Mouse (Mus musculus) liver, embryonic 14.5 days (tissue): Measurements from ENCODE around the gene Prdm4. TPM values are rescaled to one million over a fixed set of nuclear protein-coding genes. Genes with fewer than 3 reads are reported as not detected.
A peak's percentile ranks its signal among the peaks of the same experiment; 100 is the strongest.

Experiments
- ATAC-seq: fragments of 200-750 bp; cut with Nextera tagmentation; 2 replicates; pipeline ENCODE4 v1.8.0; 2017; ENCODE audit warnings: moderate number of reproducible peaks, mild to moderate bottlenecking, moderate library complexity; ENCODE audit not compliant: insufficient read depth
- DNase-seq, 3 experiments: peaks; one replicate each; pipeline ENCODE4 v3.0.0-alpha.2; 2012 to 2013; ENCODE audit warnings: low read depth in 3 of 3, low spot score in 3 of 3
- H3K27ac ChIP-seq: fragments of 300-500 bp; sonication (generic); 2 replicates; pipeline ENCODE4 v1.5.1; 2014; ENCODE audit warnings: moderate library complexity, mild to moderate bottlenecking, control low read depth, inconsistent platforms
- H3K27me3 ChIP-seq: fragments of 300-500 bp; sonication (generic); 2 replicates; pipeline ENCODE4 v1.6.1; 2014; ENCODE audit warnings: mild to moderate bottlenecking, low read length, moderate library complexity; ENCODE audit not compliant: control insufficient read depth, insufficient read depth
- H3K36me3 ChIP-seq: fragments of 300-500 bp; sonication (generic); replicated peaks from 2 replicates; pipeline ENCODE4 v1.6.1; 2014; ENCODE audit warnings: low read depth; ENCODE audit not compliant: control insufficient read depth, insufficient read depth
- H3K4me1 ChIP-seq, 2 experiments: fragments of 200-500 bp in 1 of 2; fragments of 300-500 bp in 1 of 2; sonication (generic) in 1 of 2; replicated peaks; 2 replicates each; pipeline ENCODE4 v1.6.1; 2012 to 2014; ENCODE audit warnings: antibody characterized with exemption in 1 of 2, inconsistent platforms in 1 of 2, low read length in 1 of 2; ENCODE audit not compliant: control insufficient read depth in 2 of 2, insufficient read depth in 2 of 2
- H3K4me2 ChIP-seq: fragments of 300-500 bp; sonication (generic); 2 replicates; pipeline ENCODE4 v1.6.1; 2014; ENCODE audit warnings: low read depth, mild to moderate bottlenecking, control low read depth, moderate library complexity
- H3K4me3 ChIP-seq, 2 experiments: fragments of 200-500 bp in 1 of 2; fragments of 300-500 bp in 1 of 2; sonication (generic) in 1 of 2; 2 replicates each; pipeline ENCODE4 v1.5.1; 2012 to 2014; ENCODE audit warnings: low read depth in 2 of 2, low read length in 2 of 2, mild to moderate bottlenecking in 2 of 2, control low read depth in 1 of 2, inconsistent platforms in 1 of 2, moderate library complexity in 1 of 2; ENCODE audit not compliant: insufficient read depth in 1 of 2
- H3K9ac ChIP-seq: fragments of 300-500 bp; sonication (generic); replicated peaks from 2 replicates; pipeline ENCODE4 v1.6.1; 2014; ENCODE audit warnings: mild to moderate bottlenecking, control low read depth, moderate library complexity
- H3K9me3 ChIP-seq: fragments of 300-500 bp; sonication (generic); 2 replicates; pipeline ENCODE4 v1.6.1; 2016; ENCODE audit warnings: low read length, mixed read lengths; ENCODE audit not compliant: control insufficient read depth
- CTCF ChIP-seq: IDR thresholded peaks from 2 replicates; pipeline ENCODE4 v1.5.1; 2016; ENCODE audit warnings: antibody characterized with exemption, low read depth, control low read depth
- EP300 ChIP-seq: IDR thresholded peaks from 2 replicates; pipeline ENCODE4 v1.6.1; 2016; ENCODE audit warnings: antibody characterized with exemption, low read depth
- WGBS: fragments of 180-500 bp; shearing (Covaris S2); extraction: QIAGEN DNeasy Blood & Tissue Kit; methylation state at CpG from one replicate; pipeline ENCODE4 v1.1.7; 2014; ENCODE audit not compliant: insufficient replicate concordance; 5-methylcytosine and 5-hydroxymethylcytosine counted together
- polyA plus RNA-seq, 2 experiments: library from polyadenylated mRNA; depleted of rRNA in 1 of 2; stranded (reverse) in 1 of 2; unstranded in 1 of 2; fragments of >200 nt; fragmentation: Nextera tagmentation in 1 of 2; extraction: Ambion mirVana in 1 of 2; gene quantifications; 2 replicates each; pipeline versions ENCODE4 v1.2.1 to v1.2.3; 2012 to 2014

Gene Prdm4
- polyA plus RNA-seq (2012; rRNA removed): 7.5 and 8.6 TPM in 2 replicates
- 5.9 and 7.2 TPM in 2 replicates for polyA plus RNA-seq (2014; fragmentation: Nextera tagmentation; extraction: Ambion mirVana)

DNA sequence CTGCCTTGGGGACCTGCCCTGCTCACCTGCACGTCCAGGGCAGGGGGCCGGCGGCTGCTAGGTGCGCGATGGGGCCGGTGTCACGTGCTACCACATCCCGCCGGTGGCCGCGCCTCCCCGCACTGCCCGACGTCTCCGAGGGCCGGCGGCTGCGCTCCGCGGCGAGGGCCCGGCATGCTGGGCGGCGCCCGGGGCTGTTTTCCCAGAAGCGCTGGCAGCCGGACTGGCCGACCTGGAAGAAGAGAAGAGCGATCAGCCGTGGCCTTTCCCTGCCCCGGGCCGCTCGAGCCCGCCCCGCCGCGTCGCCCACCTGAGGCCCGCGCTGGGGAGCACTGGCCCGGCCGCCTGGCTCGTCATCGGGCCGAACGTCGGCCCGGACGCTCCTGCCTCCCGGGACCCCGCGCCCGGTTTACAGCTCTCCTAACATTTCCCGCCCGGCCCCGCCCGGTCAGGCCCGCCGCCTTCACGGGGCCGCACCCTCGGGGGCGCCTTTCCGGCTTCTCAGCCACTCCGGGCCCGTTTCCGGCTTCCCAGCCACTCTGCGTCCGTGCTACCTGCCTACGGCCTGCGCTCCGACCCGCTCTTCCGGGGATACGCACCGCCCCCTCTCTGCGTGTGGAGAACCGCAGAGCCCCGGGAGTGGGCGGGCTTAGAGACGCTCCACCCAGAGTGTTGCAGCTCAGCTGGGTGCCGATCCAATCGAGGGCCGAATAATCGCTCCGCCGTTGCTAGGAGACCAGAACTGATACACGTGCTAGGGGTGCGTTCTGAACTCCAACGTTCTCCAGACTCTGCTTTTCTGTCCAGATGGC, at the start of gene Prdm4:
Gene Prdm4, minus strand, starts transcription at position 645 of the 812 bp plus-strand sequence.
- Histone ChIP-seq H3K27me3 (peaks cover 3% of the 10 kb centered on the region; the same call in 1 of the 2 replicates), H3K9me3 (no peaks in the 10 kb centered on the region), H3K9ac (peak within 1 kb of the TSS; percentile 73), H3K4me2 (peak within 1 kb of the TSS; percentile 70), H3K4me3 (peak within 1 kb of the TSS; percentile 71 to 92), H3K4me1 (peaks cover 10 to 13% of the 10 kb centered on the region in 2 experiments), H3K27ac (peak within 1 kb of the TSS; percentile 55; the same call in 1 of the 2 replicates), H3K36me3 (peaks cover 7% of the 10 kb centered on the region; the same call in 1 of the 2 replicates)
- no peak for TF ChIP-seq EP300
- peak; percentile 62 for TF ChIP-seq CTCF
- DNase-seq (peak; percentile 96 to 97 (median 96)), ATAC-seq (peak; percentile 99)
- WGBS: under 1% methylated on average over 90 of the region's 90 CpGs

DNA sequence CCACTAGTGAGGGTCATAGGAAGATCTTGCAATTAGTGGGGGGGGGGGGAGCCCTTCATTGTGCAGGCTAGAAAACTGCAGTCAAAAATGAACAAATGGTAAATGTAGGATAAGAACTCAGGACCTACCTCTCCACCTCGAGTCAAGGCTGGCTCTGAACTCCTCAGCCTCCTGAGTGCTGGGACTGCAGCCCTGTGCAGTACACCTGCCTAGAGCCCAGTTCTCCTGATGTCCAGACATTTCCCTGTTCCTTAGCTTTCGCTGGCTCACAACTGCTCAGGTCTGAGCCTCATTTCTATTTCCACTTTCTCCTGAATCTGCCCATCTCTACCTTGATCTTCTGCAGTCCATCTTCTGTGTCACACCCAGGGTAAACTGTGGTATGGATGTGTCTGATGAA, 49.5 kb upstream of the Prdm4 start:
- Histone ChIP-seq H3K9me3 (no peaks in the 10 kb centered on the region), H3K27me3 (no peaks in the 10 kb centered on the region), H3K9ac (no peak overlapping the region), H3K27ac (no peak overlapping the region), H3K4me3 (no peak overlapping the region), H3K4me1 (no peaks in the 10 kb centered on the region), H3K4me2 (no peak overlapping the region), H3K36me3 (no peaks in the 10 kb centered on the region)
- DNase-seq: no peak
- TF ChIP-seq EP300 (no peak), CTCF (no peak)
- ATAC-seq: no peak
- WGBS: 36% methylated on average over 2 of the region's 2 CpGs

DNA sequence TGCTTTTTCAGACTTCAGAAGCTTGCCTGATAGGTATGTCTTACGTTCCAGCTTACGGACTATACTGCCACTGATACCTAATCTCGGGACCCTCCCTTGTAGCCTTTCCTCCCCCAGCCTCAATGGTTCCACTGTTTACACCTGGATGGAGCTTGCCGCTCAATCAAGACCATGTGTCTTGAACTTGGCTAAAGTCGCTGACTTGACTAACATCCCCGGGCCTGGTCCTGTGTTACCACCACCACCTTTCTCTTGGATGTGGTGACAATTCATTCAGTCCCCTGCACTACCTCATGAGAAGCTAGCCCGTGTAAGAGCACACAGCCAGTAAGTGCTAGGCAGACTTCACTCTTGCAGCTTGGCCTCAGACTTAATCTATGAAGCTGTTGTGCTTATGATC, 47.4 kb upstream of the Prdm4 start:
- H3K36me3 ChIP-seq: no peaks in the 10 kb centered on the region
- no peaks in the 10 kb centered on the region for H3K4me1 ChIP-seq
- no peak overlapping the region for H3K9ac ChIP-seq
- H3K27me3 ChIP-seq: no peaks in the 10 kb centered on the region
- WGBS: 60% methylated on average over 7 of the region's 7 CpGs
- H3K27ac ChIP-seq: no peak overlapping the region
- no peak for ATAC-seq
- TF ChIP-seq CTCF: no peak
- TF ChIP-seq EP300: no peak
- no peak overlapping the region for H3K4me2 ChIP-seq
- no peaks in the 10 kb centered on the region for H3K9me3 ChIP-seq
- no peak overlapping the region for H3K4me3 ChIP-seq
- DNase-seq: no peak

DNA sequence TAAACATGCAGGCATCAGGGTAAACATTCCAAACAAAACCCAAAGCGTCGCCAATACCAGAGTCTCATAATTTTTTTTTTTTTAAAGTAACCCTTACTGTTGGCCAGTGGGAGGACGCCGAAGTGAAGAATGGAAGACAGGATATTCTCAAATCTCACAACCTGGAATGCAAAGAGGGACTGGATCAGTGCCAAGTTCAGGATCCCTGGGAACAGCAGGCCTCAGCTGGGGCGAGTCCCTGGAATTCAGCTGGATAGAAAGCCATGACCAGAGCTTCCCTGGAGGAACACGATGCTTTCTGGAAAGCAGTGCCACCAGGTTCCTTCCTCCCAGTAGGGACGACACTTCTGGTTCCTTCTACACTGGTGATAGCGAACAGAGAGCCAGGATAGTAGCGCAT, 46.0 kb upstream of the Prdm4 start:
- H3K27ac ChIP-seq: no peak overlapping the region
- ATAC-seq (no peak), DNase-seq (no peak)
- no peaks in the 10 kb centered on the region for H3K4me1 ChIP-seq
- no peaks in the 10 kb centered on the region for H3K27me3 ChIP-seq
- no peaks in the 10 kb centered on the region for H3K36me3 ChIP-seq
- H3K4me3 ChIP-seq: no peak overlapping the region
- 57% methylated on average over 9 of the region's 9 CpGs for WGBS
- no peak overlapping the region for H3K4me2 ChIP-seq
- H3K9me3 ChIP-seq: no peaks in the 10 kb centered on the region
- no peak overlapping the region for H3K9ac ChIP-seq
- TF ChIP-seq CTCF (no peak), EP300 (no peak)

GRCm38 (mm10) chr10:85957464-85957950, 40.6 kb upstream of the Prdm4 start, which contains the start of gene Rtcb:
TSS of gene Rtcb (minus strand) at chr10:85957823.
- H3K9ac ChIP-seq: peak within 1 kb of the TSS; percentile 94

More at GRCm38 (mm10) chr10:85957464-85957950, 40.6 kb upstream of the Prdm4 start, which contains the start of gene Rtcb:
- Histone ChIP-seq H3K9me3 (no peaks in the 10 kb centered on the region), H3K27ac (peak within 1 kb of the TSS; percentile 29), H3K4me2 (peak within 1 kb of the TSS; percentile 88), H3K4me3 (peak within 1 kb of the TSS; percentile 91 to 97), H3K27me3 (no peaks in the 10 kb centered on the region), H3K36me3 (peaks cover 18% of the 10 kb centered on the region), H3K4me1 (peaks cover 0 to 6% of the 10 kb centered on the region in 2 experiments; a peak in 1 of 4 replicates)
- DNase-seq (peak; percentile 91 to 92 (median 91)), ATAC-seq (peak; percentile 93)
- TF ChIP-seq EP300 (no peak), CTCF (no peak)
- WGBS: under 1% methylated on average over 37 of the region's 38 CpGs
